Mouse (Mus musculus): ENCODE results near the gene Kcnq4.

GRCm38 (mm10) chr4:120667555-120667954 is 80.9 kb downstream of the Kcnq4 start:
- TF ChIP-seq TAL1 (IDR thresholded peaks at IDR 0.05; ENCODE audit: low read length) (no peak), GATA1 (IDR thresholded peaks at IDR 0.05; ENCODE audit: low read length) (no peak)

Measured in erythroblast, embryonic 14.5 days (primary cell).